Mouse (Mus musculus): ENCODE results near the gene Aff3.

- TF ChIP-seq POLR2A (IDR thresholded peaks at IDR 0.05; ENCODE audit: borderline replicate concordance, extremely low read depth, low read depth, low read length), result no peak
- TF ChIP-seq CTCF (IDR thresholded peaks at IDR 0.05; ENCODE audit: insufficient read depth, low read length), result no peak
Measured at GRCm38 (mm10) chr1:38403781-38404180, 261.0 kb downstream of the Aff3 start.

All from lung, adult 2 months (tissue).